Mouse (Mus musculus) cerebellum, adult 2 months (tissue): ENCODE data around the gene Dcbld2. TPM values are rescaled to one million over a fixed set of nuclear protein-coding genes. Genes with fewer than 3 reads are reported as not detected.

Source experiments
- DNase-seq, 2 experiments: peaks; one replicate each; pipeline ENCODE4 v3.0.0; 2021
- H3K27ac ChIP-seq: fragments of 200-500 bp; 2 replicates; pipeline ENCODE4 v1.5.1; 2012; ENCODE audit warnings: low read length, control low read depth, inconsistent platforms; ENCODE audit not compliant: insufficient read depth
- H3K27me3 ChIP-seq: fragments of 200-500 bp; 2 replicates; pipeline ENCODE4 v1.6.1; 2012; ENCODE audit warnings: inconsistent platforms, mild to moderate bottlenecking, low read length, moderate library complexity; ENCODE audit not compliant: control insufficient read depth, insufficient read depth
- H3K4me1 ChIP-seq: fragments of 200-500 bp; 2 replicates; pipeline ENCODE4 v1.6.1; 2011; ENCODE audit warnings: low read length; ENCODE audit not compliant: control insufficient read depth, insufficient read depth
- H3K4me3 ChIP-seq: fragments of 200-500 bp; replicated peaks from 2 replicates; pipeline ENCODE3; 2011; ENCODE audit warnings: mild to moderate bottlenecking, low read depth, low read length, control low read depth; ENCODE audit not compliant: insufficient read depth
- CTCF ChIP-seq: fragments of 200-500 bp; IDR thresholded peaks from 2 replicates; pipeline ENCODE4 v1.5.1; 2011; ENCODE audit warnings: low read depth, mild to moderate bottlenecking, control low read depth, low read length, moderate library complexity, borderline replicate concordance; ENCODE audit not compliant: insufficient read depth
- POLR2A ChIP-seq: fragments of 200-500 bp; IDR thresholded peaks from 2 replicates; pipeline ENCODE4 v1.6.1; 2011; ENCODE audit warnings: low read length, control low read depth, borderline replicate concordance; ENCODE audit not compliant: insufficient read depth
- WGBS: fragments of 180-500 bp; shearing (Covaris S2); methylation state at CpG from one replicate; pipeline ENCODE4 v1.1.7; 2018; 5-methylcytosine and 5-hydroxymethylcytosine counted together
- polyA plus RNA-seq: library from polyadenylated mRNA; depleted of rRNA; stranded (reverse); fragments of >200 nt; gene quantifications from 2 replicates; pipeline ENCODE4 v1.2.3, GENCODE M21; 2012; rRNA removed

Dcbld2 gene
- polyA plus RNA-seq, result 17.0 and 17.1 TPM in 2 replicates

DNA sequence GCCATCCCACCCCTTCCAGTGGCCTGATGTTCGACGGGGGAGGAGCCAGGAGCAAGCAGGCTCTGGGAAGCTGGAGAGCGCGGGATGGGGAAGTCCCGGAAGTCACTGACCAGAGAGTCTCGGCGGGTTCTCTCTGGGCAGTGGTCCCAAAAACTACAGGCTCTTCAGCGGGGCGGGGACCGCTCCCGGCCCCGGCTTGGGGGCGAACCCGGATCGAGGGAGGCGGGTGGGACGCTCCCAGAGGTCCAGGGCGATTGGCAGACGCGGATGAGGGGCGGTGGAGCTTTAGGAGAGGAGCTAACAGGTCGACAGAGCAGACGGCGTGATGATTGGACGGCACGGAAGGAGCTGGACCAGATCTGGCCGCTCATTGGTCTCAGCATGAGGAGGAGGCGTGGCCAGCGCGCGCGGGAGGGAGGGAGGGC lies at the start of gene Dcbld2:
Gene Dcbld2 (plus strand): TSS at position 382 of the 425 bp plus-strand sequence.
- TF ChIP-seq POLR2A (no peak), CTCF (no peak)
- under 1% methylated on average over 29 of the region's 32 CpGs for WGBS

DNA sequence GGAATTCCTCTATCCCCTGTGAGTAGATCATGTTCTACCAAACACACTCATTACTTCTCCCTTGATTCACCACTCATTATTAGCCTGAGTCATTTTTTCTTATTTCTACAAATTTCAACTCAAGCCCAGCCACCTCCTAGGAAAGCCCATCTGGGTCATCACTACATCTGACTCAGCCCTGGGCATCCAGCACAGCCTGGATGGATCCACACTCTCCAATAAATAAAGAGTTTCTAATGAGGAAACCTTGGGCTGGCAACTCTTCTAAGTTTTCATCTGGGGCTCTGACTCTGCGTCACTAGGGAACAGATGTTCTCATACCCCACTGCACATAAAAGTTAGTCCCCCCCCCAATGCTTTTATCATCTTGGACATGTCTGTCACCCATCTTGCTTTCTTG lies 31.1 kb upstream of the Dcbld2 start:
- 20% methylated on average over 1 of the region's 1 CpGs for WGBS

More for the DNA sequence above, at the start of gene Dcbld2:
- Histone ChIP-seq H3K27ac (no peak within 1 kb of the TSS), H3K4me1 (no peaks in the 10 kb centered on the region; the same call in 1 of the 2 replicates), H3K4me3 (peak within 1 kb of the TSS; percentile 79), H3K27me3 (no peaks in the 10 kb centered on the region)
- peak; percentile 95 to 98 for DNase-seq

GRCm38 (mm10) chr16:58377756-58378503 lies 30.3 kb upstream of the Dcbld2 start:
- Histone ChIP-seq H3K27me3 (no peaks in the 10 kb centered on the region), H3K4me3 (no peak overlapping the region), H3K4me1 (no peaks in the 10 kb centered on the region), H3K27ac (no peak overlapping the region)
- no peak for DNase-seq
- TF ChIP-seq CTCF (no peak), POLR2A (no peak)
- WGBS, result 79% methylated on average over 13 of the region's 13 CpGs

More for the DNA sequence above, 31.1 kb upstream of the Dcbld2 start:
- DNase-seq, result no peak
- Histone ChIP-seq H3K27ac (no peak overlapping the region), H3K4me3 (no peak overlapping the region), H3K27me3 (no peaks in the 10 kb centered on the region), H3K4me1 (no peaks in the 10 kb centered on the region)
- TF ChIP-seq CTCF (no peak), POLR2A (no peak)

DNA sequence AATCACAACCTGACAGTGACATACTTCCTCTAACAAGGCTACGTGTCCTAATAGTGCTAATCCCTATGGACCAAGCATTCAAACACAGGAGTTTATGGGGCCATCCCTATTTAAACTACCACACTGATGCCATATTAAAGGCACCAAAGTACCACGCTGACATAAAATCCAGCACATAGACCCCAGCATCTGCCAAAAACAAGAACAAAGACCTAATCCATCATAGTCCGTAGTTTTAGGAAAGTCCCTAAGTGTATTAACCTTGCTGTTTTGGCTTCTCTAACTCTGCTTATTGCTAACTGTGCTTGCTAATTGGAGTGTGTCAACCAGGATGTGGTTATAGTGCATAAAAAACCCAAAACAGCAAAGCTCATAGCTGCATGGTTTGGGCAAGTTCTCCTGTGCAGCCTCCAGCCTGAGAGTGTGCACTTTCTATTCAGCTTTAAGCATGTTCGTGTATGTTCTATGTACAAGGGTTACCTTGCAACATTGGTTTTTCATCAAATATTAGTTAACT lies 21.9 kb upstream of the Dcbld2 start:
- Histone ChIP-seq H3K27ac (no peak overlapping the region), H3K4me1 (no peaks in the 10 kb centered on the region), H3K27me3 (no peaks in the 10 kb centered on the region), H3K4me3 (no peak overlapping the region)
- no peak for TF ChIP-seq POLR2A
- no peak for TF ChIP-seq CTCF
- DNase-seq, result no peak
- WGBS, result 92% methylated on average over 4 of the region's 4 CpGs

DNA sequence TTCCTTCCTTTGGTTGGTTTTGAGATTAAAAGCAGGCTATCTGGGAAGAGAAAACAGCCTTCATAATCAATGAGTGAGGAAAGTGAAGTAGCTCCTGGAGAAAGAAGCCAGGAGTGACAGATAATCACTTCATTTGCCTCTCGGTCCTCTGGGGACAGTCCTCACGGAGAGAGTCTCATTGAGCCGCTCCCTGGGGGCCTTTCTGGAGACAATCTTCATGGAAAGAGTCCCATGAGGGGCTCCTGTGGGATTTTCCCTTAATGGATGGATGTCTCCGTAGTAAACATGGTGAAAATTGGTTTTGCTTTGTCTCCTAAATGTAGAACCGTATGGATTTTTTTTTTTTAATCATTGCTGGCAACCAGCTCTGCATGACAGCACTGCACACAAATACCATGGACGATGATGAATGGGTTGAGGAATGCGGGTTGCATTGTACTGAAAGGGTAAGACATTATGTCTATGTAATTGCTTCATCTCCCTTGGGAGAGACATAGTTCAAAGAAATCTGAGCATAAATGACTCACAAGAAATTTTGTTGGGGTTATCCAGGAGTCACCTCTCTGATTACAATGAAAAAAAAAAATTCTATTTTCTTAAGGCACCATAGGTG lies 19.0 kb upstream of the Dcbld2 start:
- no peak overlapping the region for H3K27ac ChIP-seq
- 9% methylated on average over 7 of the region's 7 CpGs for WGBS
- no peak for TF ChIP-seq POLR2A
- no peak for TF ChIP-seq CTCF

DNA sequence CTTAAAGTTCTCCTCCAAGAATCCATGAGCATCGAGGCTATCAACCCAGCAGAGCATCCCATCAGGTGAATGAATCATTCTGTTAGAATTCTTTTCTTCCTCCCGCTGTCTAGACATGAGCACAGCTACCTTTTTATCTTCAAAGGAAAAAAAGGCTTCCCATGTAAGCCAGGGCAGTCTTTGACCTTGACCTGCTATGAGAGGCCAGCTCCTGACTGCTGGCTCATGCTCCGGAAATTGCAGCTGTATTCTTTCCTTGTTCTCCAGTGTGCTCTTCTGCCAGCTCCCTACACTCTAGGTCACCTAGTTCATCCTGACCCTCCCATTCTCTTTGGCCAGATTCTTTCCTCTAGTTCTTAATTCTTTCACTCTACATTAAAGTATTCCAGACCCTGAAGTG lies 15.2 kb upstream of the Dcbld2 start:
- WGBS, result 83% methylated on average over 3 of the region's 3 CpGs
- no peak for DNase-seq
- Histone ChIP-seq H3K27me3 (no peaks in the 10 kb centered on the region), H3K4me3 (no peak overlapping the region), H3K4me1 (no peaks in the 10 kb centered on the region), H3K27ac (no peak overlapping the region)
- TF ChIP-seq POLR2A (no peak), CTCF (no peak)

More for the DNA sequence above, 19.0 kb upstream of the Dcbld2 start:
- Histone ChIP-seq H3K4me3 (no peak overlapping the region), H3K4me1 (no peaks in the 10 kb centered on the region), H3K27me3 (no peaks in the 10 kb centered on the region)
- DNase-seq, result no peak

- H3K4me1 ChIP-seq, result no peaks in the 10 kb centered on the region
- H3K4me3 ChIP-seq, result no peak overlapping the region
- no peak overlapping the region for H3K27ac ChIP-seq
- WGBS, result 79% methylated on average over 5 of the region's 5 CpGs
- H3K27me3 ChIP-seq, result no peaks in the 10 kb centered on the region
- no peak for DNase-seq
- TF ChIP-seq CTCF, result no peak
- no peak for TF ChIP-seq POLR2A
Measured at GRCm38 (mm10) chr16:58394156-58394555, 14.1 kb upstream of the Dcbld2 start.
